Mouse (Mus musculus): ENCODE measurements around the gene Nme4.

The Nme4 gene

GRCm38 (mm10) chr17:26066488-26067020 is 28.8 kb downstream of the Nme4 start:
- no peak for DNase-seq (ENCODE audit: low spot score in 2 of 2)

GRCm38 (mm10) chr17:26064916-26065315 is 30.5 kb downstream of the Nme4 start:
- DNase-seq (ENCODE audit: low spot score in 2 of 2), result no peak

- no peak for DNase-seq (ENCODE audit: low spot score in 2 of 2)
Measured at GRCm38 (mm10) chr17:26057787-26058567, 37.4 kb downstream of the Nme4 start.

GRCm38 (mm10) chr17:26057278-26057677 is 38.1 kb downstream of the Nme4 start:
- no peak for DNase-seq (ENCODE audit: low spot score in 2 of 2)

GRCm38 (mm10) chr17:26055164-26055563 is 40.2 kb downstream of the Nme4 start:
- DNase-seq (ENCODE audit: low spot score in 2 of 2), result no peak

GRCm38 (mm10) chr17:26054133-26054845 is 41.1 kb downstream of the Nme4 start:
- DNase-seq (ENCODE audit: low spot score in 2 of 2), result no peak

- DNase-seq (ENCODE audit: low spot score in 2 of 2), result no peak
Measured at GRCm38 (mm10) chr17:26052706-26053105, 42.7 kb downstream of the Nme4 start.

- no peak for DNase-seq (ENCODE audit: low spot score in 2 of 2)
Measured at GRCm38 (mm10) chr17:26052074-26052473, 43.3 kb downstream of the Nme4 start.

GRCm38 (mm10) chr17:26048118-26048517 is 47.3 kb downstream of the Nme4 start:
- DNase-seq (ENCODE audit: low spot score in 2 of 2), result no peak

GRCm38 (mm10) chr17:26046253-26046997 is 49.0 kb downstream of the Nme4 start:
- no peak for DNase-seq (ENCODE audit: low spot score in 2 of 2)

- DNase-seq (ENCODE audit: low spot score in 2 of 2), result no peak
Measured at GRCm38 (mm10) chr17:26045285-26045684, 50.1 kb downstream of the Nme4 start.

GRCm38 (mm10) chr17:26043249-26043636 is 52.2 kb downstream of the Nme4 start:
- DNase-seq (ENCODE audit: low spot score in 2 of 2), result peak in 1 of 2 experiments; percentile 58

- no peak for DNase-seq (ENCODE audit: low spot score in 2 of 2)
Measured at GRCm38 (mm10) chr17:26042599-26043248, 52.7 kb downstream of the Nme4 start.

Measured in urinary bladder, postnatal 36 days (tissue).